Mouse (Mus musculus) cerebellum, postnatal 10 days (tissue): ENCODE results near the gene Cyb5r1.

Experiments
- DNase-seq, 2 experiments: peaks; one replicate each; pipeline ENCODE4 v3.0.0; 2021; ENCODE audit warnings: mixed read lengths in 2 of 2

Gene Cyb5r1

DNA sequence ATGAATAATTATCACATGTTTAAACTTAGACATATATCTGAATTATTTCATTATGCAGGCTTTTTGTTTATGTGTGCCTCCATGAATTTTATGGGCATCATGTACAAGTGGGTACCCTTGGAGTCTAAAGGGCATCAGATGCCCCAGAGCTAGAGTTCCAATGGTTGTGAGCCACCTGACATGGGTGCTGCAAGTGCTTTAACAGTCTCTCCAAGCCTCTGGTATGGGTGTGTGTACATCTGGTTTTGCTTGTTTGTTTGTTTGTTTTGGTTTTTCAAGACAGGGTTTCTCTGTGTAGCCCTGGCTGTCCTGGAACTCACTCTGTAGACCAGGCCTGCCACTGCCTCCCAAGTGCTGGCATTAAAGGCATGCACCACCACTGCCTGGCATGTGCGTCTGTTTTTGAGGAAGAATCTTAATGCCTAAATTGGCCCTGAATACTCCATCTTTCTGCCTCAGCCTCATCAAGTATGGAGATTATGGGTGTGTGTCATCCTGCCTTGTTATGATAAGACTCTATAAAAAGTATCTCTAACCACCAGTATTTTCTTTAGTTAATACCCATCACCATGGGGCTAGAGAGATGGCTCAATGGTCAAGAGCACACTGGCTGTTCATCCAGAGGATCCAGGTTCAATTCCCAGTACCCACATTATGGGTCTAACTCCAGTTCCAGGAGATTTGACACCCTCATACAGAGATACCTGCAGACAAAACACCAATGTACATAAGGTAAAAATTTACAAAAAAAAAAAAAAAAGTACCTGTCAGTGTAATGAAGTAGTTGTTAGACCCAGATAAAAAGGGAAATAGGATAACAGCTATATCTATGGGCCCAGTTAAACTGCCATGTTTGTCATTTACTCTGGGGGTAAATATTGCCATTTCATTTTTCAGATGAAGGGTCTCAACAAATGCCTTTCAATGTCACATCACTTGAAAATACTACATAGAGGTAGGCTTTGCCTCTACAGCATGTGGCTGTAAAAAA is 55.2 kb downstream of the Cyb5r1 start:
- DNase-seq = no peak
